Mouse (Mus musculus) thymus, adult 18-20 months (tissue): ENCODE data around the gene Ppp1r14b.

Source experiments
- DNase-seq, 2 experiments: peaks; one replicate each; pipeline ENCODE4 v3.0.0; 2022; ENCODE audit warnings: mixed read lengths in 2 of 2

Gene Ppp1r14b

DNA sequence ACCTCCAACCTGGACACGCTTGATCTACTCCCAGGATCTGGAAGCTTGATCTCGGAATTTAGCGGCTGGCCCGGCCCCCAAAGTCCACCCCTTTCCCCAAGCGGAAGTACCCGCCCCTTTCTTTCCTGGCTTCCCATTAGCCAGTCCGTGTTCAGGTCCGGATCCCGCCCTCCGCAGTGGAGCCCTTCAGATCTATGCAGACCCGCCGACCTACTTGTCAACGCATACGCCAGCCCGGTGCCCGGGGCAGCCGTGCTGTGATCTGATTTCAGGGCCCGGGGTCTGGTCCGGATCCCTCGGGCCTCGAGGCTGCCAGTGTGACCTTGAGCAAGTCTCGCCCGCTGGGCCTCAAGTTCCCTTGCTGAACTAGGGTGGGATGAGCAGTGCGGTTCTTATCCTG, 21.2 kb downstream of the Ppp1r14b start, which contains the start of the genes Nudt22 and Trpt1:
Gene Nudt22, minus strand, starts transcription at position 112 of the 400 bp plus-strand sequence.
Gene Trpt1, plus strand, starts transcription at position 126 of the 400 bp plus-strand sequence.
- DNase-seq, result peak; percentile 56 to 74

DNA sequence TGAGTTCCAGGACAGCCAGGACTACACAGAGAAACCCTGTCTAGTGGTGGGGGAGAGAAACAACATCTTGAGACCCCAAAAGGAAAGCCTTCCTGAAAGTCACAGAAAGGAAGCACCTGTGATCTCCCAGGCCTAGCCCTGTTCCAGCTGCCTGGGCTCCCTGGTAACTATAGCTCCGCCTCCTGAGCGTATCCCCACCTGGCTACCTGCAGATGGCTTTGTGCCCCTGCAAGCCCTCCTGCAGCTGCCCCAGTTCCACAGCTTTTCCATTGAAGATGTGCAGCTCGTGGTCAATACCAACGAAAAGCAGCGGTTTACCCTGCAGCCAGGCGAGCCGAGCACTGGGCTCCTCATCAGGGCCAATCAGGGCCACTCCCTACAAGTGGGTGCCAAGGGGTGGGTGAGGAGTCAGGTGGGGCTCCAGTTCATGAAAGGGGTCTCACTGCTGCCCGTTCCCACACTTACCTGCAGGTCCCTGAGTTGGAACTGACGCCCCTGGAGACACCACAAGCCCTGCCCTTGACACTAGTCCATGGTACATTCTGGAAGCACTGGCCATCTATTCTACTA, 23.0 kb downstream of the Ppp1r14b start:
- no peak for DNase-seq

DNA sequence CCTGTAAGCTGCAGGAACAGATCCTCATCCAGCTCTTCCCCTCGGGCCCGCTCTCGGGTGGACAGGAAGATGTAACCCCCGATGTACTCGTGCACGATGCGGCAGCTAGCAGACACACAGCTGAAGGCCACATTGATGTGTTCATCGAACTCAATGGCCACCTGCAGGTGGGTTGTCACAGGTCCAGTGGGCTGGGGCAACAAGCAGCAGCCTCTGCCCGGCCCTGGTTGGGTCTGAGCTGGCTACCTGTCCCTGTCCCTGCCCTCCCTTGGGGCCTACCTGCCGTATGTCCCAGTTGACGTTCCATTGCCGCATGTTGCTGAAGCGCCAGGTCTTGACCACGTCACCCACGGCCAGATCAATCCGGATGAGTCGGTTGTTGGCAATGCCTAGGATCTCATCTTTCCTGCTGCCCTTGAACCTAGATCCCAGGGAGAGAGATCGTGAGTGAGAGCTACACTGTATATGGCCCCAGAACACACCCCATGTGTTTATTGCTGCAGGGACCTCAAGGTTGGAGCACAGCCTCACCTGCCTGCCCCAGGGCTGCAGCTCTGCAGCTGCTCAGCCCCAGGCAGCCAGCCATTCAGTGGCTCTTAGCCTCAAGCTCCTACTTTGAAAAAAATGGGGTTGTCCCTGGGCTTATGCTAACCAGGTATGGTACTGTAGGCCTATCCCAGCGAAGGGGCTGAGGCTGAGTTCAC, 24.7 kb downstream of the Ppp1r14b start:
- DNase-seq, result no peak

DNA sequence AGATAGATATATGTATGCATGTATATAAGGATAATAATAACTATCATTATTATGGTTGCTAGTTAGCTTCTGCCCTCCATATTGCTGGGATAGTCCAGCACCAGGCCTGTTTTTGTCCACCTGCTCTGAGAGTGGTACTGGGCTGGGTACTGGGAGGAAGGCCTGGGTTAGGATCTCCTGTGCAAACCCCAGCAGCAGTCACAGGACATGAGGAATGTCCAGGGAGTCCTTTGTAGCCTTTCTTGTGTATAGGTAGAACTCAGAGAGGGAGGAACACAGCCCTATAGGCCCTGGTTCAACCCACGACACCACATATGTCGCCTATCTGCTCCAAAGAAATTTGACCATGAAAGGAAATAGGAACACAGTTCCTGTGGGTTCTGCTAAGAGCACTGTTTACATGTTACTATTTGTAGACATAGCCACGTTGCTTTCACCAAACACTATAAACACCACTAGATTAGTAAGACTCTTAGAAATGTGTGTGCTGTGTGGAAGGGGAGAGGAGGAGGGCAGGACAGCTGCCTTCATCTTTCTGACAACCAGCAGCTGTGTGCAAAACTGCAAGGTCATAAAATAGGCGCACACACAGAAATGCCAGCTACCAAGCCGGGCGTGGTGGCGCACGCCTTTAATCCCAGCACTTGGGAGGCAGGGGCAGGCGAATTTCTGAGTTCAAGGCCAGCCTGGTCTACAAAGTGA, 32.3 kb downstream of the Ppp1r14b start:
- DNase-seq, result no peak

DNA sequence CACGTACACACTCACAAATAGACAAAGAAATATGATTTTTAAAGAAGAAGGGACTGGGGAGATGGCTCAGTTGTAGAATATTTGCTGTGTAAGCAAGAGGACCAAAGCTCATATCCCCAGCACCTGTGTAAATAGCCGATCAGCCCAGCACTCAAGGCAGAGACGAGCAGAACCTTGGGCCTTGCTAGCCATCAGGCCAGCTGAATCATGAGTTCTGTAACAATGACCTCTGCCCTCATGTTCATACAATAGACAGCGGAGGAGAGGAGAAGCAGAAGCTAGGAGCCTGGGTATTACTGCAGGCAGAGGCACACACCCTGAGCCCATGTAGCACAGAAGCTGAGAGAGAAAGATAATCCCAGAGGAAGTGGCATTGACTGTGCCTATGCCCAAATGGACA, 37.7 kb downstream of the Ppp1r14b start:
- DNase-seq, result no peak

DNA sequence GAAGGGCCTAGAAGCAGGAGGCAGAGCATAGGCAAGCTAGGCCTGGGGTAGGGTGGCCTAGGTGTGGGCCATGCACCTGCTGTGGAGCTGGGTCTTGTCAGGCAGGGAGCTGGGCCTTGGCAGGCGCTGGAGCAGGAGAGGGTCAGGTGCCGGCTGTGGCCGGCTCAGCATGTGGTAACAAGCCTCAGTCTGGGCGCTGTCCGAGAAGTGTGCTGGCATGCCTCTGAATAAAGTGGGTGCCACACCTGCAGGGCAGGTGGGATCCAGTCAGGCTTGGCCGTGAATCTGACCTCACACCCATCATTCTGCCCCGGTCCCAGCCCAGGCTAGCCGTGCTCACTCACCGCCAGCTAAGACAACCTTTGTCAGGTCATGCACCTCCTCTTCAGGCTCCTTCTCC, 39.2 kb downstream of the Ppp1r14b start:
- no peak for DNase-seq

DNA sequence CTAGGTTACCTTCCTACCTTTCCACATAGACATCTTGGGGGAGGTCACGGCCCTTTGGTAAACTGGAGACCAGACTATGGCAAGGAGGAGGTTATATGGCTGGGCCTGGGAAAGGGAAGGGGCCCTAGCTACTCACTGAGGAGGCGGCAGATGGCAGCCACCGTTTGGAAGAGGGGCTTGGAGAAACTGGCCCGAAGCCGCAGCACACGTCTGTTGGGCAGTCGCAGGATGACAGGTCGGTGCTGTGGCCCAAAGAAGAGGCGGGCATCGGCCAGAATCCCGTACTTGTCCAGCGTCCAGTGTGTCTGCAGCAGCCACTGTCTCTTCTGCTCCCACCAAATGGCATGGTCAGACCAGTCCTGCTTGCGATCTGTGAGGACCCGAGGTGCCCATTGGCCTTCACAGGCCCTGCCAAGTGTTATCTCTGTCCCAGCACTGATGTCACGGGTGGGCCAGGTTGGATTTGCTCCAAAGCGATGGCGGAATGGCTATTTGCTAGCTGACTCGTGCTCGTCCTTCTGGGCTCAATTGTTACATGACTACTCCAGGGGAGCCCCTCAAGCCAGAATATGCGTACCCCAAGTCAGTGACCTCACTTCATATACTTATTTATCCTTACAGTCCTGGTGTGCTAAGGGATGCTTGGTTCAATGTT, 39.8 kb downstream of the Ppp1r14b start:
- DNase-seq, result no peak

DNA sequence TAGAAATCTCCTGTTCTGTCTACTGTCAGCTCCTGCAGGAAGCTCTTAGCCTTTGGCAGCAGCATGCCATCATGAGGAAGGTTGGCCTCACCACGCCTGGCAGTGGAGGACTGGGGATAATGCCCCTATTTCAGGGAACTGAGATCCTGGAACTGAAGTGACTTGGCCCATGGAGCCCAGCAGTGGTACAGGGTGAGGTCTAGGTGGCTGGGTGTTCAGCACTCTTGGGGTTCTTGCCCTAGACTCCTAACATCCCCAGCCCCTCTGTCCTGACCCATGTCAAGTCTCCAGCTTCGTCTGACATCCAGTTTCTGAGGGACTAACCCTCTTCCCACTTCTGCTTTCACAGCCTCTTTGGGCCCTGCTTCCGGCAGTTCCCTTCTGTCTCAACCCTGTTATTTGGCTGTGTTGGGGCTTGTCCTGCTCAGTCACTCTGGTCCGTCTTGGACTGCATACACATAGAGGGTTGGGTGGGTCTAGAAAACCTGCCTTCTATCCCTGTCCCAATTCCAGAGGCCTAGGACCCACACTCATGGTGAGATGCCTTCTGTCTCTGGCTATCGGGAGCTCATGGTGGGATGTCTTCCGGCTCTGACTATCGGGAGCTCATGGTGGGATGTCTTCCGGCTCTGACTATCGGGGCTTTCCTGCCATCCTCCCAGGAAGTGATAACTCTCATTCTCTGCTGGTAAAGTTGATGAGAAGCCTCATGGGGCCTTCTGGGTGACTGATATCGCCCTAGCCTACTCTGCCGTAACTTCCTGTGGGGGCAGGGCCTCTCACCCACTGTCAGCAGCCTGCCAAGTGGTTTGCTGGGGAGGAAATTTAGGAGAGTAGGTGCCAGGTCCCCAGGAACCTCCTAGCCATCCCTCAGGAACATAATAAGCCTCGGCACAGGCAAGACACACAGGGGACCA, 43.0 kb downstream of the Ppp1r14b start:
- peak; percentile 49 to 57 for DNase-seq

DNA sequence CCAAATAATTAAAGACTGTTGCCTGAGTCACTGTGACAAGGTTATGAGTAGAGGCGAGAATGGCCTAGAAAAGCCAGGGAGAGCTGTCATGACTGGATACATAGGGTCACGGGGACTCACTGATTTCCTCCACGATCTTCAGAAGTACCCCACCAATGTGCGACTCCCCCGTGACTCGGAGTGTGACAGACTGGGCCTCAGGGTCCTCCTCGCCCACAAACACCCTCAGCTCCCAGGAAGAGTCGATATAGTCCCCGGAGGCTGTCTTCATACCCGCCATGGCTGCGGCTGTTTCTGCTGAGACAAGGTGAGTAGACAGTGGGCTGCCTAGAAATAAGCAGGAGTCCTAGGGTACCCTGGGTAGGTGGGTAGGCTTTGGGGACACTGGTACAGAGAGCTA, 43.8 kb downstream of the Ppp1r14b start:
- peak in 1 of 2 experiments; percentile 35 for DNase-seq

DNA sequence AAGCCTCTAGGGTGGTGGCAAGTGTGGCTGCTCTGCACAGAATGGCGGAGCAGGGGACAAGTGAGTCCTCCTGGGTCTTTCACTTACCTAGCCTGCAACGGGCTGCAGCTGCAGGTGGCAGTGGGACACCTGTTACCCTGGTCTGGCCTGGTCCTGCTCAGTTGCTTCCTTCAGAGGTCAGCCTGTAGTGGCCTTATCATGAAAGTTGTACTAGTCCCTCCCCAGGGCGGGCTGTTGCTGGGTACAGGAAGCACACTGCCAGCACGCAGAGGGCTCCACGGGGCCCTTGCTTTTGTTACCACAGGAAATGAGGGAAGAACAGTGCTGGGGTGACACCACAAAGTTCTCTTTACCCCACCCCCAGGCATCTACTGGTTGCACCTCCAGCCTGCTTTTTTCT, 44.4 kb downstream of the Ppp1r14b start, which contains the start of gene Fermt3:
Gene Fermt3, minus strand, starts transcription at position 279 of the 400 bp plus-strand sequence.
- DNase-seq, result peak; percentile 77 to 87

DNA sequence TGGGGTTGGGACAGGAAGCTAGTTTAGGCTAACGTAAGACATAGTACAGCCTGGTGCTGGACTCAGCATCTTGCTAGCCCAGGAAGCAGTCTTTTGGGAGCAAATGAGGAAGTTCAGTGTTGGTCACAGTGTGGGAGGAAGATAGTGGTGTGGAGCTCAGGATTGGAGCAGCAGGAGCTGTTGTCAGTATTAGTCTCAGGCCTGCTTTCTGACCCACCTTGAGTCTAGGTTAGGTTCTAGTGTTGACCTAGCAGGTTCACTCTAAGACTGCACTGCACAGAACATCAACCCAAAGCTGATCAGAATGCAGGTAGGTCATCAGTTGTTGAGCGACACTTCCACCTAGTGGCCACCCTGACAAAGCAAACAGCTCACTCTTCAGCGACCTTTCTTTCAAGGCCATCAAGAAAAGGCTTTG, 45.5 kb downstream of the Ppp1r14b start:
- DNase-seq, result peak; percentile 48 to 68
